Mouse (Mus musculus): ENCODE data around the gene Lingo3. TPM values are rescaled to one million over a fixed set of nuclear protein-coding genes. Genes with fewer than 3 reads are reported as not detected.
A peak's percentile ranks its signal among the peaks of the same experiment; 100 is the strongest.
"Not testable (repeated sequence)": the region's sequence is repeated elsewhere in the genome, so short reads cannot be mapped to it uniquely, and the experiment has no call there.

The Lingo3 gene
- polyA plus RNA-seq, 1 experiment from 2014 or later = 0.54 TPM

DNA sequence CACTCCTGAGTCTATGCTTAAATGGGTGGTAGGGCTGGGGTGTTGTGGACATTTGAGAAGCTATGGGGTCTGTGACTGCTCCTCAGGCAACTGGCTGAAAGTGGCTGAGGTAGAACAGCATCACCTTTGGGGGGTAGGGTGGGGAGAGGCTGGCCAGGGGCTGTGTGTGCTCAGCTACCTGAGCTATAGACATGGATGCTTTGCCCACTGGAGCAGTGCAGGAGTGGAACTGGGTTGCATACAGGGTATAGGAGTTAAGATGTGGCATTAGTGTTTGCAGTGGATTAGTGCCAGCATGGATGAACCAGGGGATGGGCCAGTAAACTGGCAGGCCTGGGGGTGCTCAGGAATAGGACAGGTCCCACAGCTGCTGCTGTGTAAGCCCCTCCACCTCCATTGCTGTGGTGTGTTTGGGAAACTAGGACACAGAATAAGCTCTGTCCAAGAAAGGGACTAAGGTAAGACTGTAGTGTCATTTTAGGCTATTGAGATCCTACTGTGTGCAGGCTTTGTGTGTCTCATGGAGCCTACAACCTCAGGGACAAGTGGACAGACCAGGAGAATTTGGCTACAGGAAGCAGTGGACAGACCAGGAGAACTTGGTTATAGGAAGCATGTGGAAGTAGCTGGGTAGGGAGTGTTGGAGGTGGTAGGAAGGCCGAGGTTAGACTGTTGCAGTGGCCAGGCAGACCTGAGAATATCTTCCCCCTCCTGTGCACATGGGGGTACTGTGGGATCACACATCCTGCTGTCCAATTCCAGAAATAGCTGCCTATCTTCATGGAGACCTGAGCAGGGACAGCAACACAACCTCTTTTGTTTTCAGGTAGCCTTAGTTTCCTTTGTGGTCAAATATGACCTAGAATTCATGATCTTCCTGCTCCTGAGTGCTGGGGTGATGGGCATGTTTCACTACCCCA is 14.2 kb downstream of the Lingo3 start:
- Histone ChIP-seq H3K27me3 (replicated peaks) (peaks cover 20% of the 10 kb centered on the region), H3K36me3 (peaks cover 24% of the 10 kb centered on the region), H3K4me3 (no peak overlapping the region), H3K9me3 (replicated peaks) (0 out of 2 replicates have a peak, but pooled peaks cover 5% of the 10 kb centered on the region), H3K27ac (ENCODE audit: poor library complexity, severe bottlenecking) (no peak overlapping the region), H3K9ac (0 out of 2 replicates have a peak overlapping the region, but pooled peaks have one; percentile 3), H3K4me1 (replicated peaks) (peaks cover 47% of the 10 kb centered on the region), H3K4me2 (peak overlapping the region; percentile 11; the same call in 1 of the 2 replicates)
- 50% methylated on average over 1 of the region's 1 CpGs for WGBS
- ATAC-seq (ENCODE audit: insufficient number of reproducible peaks, low FRiP score) = no peak

DNA sequence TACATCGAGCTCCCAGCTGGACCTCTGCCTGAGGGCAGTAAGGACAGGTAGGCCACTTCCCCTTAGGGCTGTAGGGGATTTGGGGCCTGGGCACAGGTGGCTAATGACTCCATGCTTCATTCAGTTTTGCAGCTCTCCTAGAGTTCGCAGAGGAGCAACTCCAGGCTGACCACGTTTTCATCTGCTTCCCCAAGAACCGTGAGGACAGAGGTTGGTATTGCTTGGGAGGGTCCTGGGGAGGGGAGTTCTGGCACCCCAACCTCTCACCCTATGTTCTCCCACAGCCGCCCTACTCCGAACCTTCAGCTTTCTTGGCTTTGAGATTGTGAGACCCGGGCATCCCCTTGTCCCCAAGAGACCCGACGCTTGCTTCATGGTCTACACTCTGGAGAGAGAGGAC is 15.3 kb downstream of the Lingo3 start:
- Histone ChIP-seq H3K4me3 (peak overlapping the region; percentile 90), H3K36me3 (peaks cover 24% of the 10 kb centered on the region), H3K4me1 (replicated peaks) (peaks cover 45% of the 10 kb centered on the region), H3K4me2 (peak overlapping the region; percentile 99), H3K9ac (peak overlapping the region; percentile 93; the same call in 1 of the 2 replicates)
- not testable (repeated sequence) for H3K27ac ChIP-seq (ENCODE audit: poor library complexity, severe bottlenecking); H3K9me3 ChIP-seq (replicated peaks); ATAC-seq (ENCODE audit: insufficient number of reproducible peaks, low FRiP score); H3K27me3 ChIP-seq (replicated peaks)
- 82% methylated on average over 7 of the region's 9 CpGs for WGBS

DNA sequence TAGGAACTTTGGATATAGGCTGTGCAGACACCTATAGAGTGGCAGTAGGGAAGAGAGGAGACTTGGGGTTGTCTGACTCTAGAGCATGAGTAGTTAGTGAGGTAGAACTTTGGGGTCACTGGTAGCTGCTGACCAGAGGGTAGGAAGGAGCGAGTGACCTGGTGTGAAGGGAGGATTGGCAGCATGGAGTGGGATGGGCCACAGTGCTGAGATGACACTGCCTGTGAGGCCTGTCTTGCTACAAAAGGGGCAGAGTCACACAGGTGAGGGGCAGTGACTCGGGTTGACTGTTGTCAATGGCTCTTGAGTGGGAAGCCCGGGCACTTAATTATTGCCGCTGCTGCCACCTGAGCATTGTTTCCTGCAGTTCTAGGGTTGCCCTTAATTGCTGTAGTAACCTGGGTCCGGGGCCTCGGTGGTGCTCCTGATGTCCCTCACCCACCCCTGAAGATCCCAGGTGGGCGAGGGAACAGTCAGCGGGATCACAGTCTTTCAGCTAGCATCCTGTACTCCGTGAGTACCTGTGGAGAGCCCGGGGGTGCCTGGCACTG is 15.9 kb downstream of the Lingo3 start:
- Histone ChIP-seq H3K4me1 (replicated peaks) (peaks cover 45% of the 10 kb centered on the region), H3K4me2 (peak overlapping the region; percentile 99), H3K9me3 (replicated peaks) (no peaks in the 10 kb centered on the region), H3K4me3 (peak overlapping the region; percentile 90), H3K36me3 (peaks cover 24% of the 10 kb centered on the region), H3K27me3 (replicated peaks) (peaks cover 3% of the 10 kb centered on the region; the same call in 1 of the 2 replicates), H3K9ac (peak overlapping the region; percentile 93), H3K27ac (ENCODE audit: poor library complexity, severe bottlenecking) (no peak overlapping the region)
- 77% methylated on average over 10 of the region's 10 CpGs for WGBS
- no peak for ATAC-seq (ENCODE audit: insufficient number of reproducible peaks, low FRiP score)

DNA sequence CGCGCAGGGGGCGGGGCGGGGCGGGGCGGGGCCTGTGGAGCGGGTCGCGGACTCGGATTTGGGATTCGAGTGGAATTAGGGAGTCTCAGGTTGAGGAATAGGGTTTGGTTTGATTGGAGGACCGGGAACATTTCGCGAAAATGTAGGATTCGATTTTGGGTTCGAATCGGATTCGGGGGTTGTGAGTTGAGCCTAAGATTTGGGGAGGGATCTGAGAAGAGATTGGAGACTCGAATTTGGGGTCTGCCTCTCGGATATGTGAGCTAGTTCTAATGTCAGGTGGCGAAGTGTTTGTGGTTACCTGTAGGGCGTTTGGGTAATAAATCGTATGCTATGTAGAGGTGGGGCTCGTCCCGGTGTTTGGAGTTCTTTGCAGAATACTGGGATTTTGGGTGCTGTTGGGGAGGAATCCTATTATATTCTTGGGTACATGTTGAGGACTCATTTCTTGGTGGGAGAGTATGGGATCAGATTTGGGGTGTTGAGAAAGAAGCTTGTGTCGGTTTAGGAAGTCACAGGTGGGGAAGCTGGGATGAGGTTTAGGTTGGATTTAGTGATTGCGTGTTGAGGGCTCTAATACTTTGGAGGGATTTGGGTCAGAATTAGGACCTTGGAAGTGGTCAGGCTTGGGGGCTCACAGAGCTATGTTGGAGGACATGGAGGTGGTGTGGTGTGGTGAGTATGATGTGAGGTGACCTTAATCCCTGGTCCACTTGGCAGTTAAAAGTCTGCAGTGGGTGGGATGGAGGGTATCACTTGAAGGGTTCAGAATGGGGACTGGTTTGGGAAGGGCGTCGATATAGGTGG is 16.6 kb downstream of the Lingo3 start:
- Histone ChIP-seq H3K4me3 (peak overlapping the region; percentile 90), H3K36me3 (peaks cover 24% of the 10 kb centered on the region)
- WGBS = 7% methylated on average over 29 of the region's 29 CpGs

DNA sequence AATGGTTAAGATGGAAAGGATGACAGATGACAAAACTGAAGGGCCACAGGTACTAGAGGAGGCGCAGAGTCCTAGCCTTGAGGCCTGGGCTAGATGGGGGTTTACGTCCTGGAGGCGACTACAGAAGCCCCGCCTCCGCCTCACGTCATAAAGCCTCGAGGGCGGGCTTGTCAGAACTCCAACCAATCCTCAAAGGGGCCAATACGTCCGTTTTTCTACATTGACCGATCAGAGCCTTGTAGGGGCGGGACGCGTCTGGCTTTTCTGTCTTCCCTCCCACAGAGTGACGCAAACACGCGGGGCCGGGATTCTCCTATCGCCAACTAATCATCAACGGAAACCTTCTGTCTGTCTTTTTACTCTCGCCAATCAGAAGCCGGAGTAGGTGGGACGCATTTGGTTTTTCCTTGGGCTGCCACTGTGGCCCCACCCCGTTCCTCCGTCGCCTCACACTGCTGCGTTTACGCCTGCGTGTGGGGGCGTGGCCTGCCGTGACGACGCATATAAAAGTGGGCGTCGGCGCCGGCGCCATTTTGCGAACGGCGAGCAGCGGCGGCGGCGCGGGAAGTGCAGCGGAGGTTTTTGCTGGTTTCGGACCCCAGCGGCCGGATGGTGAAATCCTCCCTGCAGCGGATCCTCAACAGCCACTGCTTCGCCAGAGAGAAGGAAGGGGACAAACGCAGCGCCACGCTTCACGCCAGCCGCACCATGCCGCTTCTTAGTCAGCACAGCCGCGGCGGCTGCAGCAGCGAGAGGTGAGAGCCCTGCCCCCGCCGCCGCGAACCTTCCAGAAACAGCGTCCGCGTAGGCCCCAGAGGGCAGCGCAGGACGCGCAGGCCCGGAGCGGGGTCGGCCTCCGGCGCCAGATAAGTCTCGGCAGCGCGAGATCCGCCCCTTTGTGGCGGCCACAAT is 17.4 kb downstream of the Lingo3 start, which contains the start of gene Oaz1:
Gene Oaz1 (plus strand): TSS at position 506 of the 912 bp plus-strand sequence.
- Histone ChIP-seq H3K9ac (peak within 1 kb of the TSS; percentile 93), H3K4me2 (peak within 1 kb of the TSS; percentile 99), H3K9me3 (replicated peaks) (no peaks in the 10 kb centered on the region), H3K4me1 (replicated peaks) (peaks cover 37% of the 10 kb centered on the region), H3K27ac (ENCODE audit: poor library complexity, severe bottlenecking) (peak within 1 kb of the TSS; percentile 94), H3K27me3 (replicated peaks) (no peaks in the 10 kb centered on the region), H3K36me3 (peaks cover 24% of the 10 kb centered on the region), H3K4me3 (peak within 1 kb of the TSS; percentile 90)
- under 1% methylated on average over 82 of the region's 82 CpGs for WGBS
- peak; percentile 97 for ATAC-seq (ENCODE audit: insufficient number of reproducible peaks, low FRiP score)

More for the DNA sequence above, 16.6 kb downstream of the Lingo3 start:
- H3K9ac ChIP-seq = peak overlapping the region; percentile 93
- H3K27me3 ChIP-seq (replicated peaks) = no peaks in the 10 kb centered on the region
- no peak for ATAC-seq (ENCODE audit: insufficient number of reproducible peaks, low FRiP score)
- no peaks in the 10 kb centered on the region for H3K9me3 ChIP-seq (replicated peaks)
- peak overlapping the region; percentile 99 for H3K4me2 ChIP-seq
- H3K27ac ChIP-seq (ENCODE audit: poor library complexity, severe bottlenecking) = peak overlapping the region; percentile 94
- peaks cover 45% of the 10 kb centered on the region for H3K4me1 ChIP-seq (replicated peaks)

DNA sequence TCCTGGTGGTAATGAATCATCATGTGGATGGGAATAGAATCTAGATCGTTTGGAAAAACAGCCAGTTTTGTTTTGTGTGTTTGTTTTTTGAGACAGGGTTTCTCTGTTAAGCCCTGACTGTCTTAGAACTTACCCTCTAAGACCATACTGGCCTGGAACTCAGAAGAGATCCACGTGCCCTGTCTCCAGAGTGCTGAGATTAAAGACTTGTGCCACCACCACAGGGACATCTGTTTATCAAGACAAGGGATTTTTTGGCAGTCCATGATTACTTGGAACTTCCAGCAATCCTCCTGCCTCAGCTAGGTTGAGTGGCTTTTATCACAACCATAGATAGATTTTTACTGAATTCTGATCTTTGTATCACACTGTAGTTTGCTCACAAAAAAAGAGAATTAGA is 19.0 kb downstream of the Lingo3 start:
- Histone ChIP-seq H3K27me3 (replicated peaks) (no peaks in the 10 kb centered on the region), H3K4me3 (no peak overlapping the region), H3K4me1 (replicated peaks) (peaks cover 22% of the 10 kb centered on the region), H3K9ac (no peak overlapping the region), H3K36me3 (peaks cover 13% of the 10 kb centered on the region), H3K27ac (ENCODE audit: poor library complexity, severe bottlenecking) (no peak overlapping the region), H3K4me2 (no peak overlapping the region), H3K9me3 (replicated peaks) (no peaks in the 10 kb centered on the region)
- 73% methylated on average over 2 of the region's 2 CpGs for WGBS
- ATAC-seq (ENCODE audit: insufficient number of reproducible peaks, low FRiP score) = no peak

DNA sequence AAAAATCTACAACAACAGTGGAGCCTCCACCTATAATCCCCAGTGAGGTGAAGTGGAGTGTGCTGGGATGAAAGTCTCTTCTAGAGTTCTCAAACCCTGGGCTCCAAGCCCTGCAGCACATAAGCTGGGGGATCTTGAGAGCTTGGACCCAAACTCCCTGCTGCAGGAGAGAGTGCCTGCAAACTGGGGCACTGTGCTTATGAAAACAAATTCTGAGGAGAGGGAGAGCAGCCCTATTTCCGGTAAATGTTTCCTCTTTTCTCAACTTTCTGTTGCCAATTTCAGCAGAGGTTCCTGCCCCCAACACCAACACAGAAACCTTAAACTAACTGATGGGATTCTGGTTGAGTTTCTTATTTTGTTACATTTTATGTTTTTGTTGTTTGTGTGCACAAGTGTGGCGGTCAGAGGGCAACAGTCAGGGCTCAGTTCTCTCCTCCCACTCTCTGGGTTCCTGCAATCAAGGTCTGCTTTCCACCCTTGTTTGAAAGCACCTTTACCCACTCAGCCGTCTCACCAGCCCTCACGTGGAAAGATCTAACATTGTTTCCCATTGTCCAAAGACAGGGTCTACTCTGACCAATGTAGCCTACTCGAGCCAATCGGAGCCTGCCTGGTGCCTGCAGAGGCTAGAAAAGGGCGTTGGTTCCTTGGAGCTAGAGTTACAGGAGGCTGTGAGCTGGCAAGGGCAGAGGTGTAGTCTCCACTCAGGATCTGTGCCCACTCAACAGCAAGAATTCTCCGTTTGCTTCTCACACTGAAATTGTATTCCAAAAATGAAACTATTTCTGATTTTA is 19.8 kb downstream of the Lingo3 start:
- Histone ChIP-seq H3K9ac (0 out of 2 replicates have a peak overlapping the region, but pooled peaks have one; percentile 13), H3K36me3 (peaks cover 5% of the 10 kb centered on the region), H3K27ac (ENCODE audit: poor library complexity, severe bottlenecking) (peak overlapping the region; percentile 18; the same call in 1 of the 2 replicates), H3K4me3 (no peak overlapping the region), H3K27me3 (replicated peaks) (no peaks in the 10 kb centered on the region), H3K9me3 (replicated peaks) (no peaks in the 10 kb centered on the region), H3K4me2 (no peak overlapping the region), H3K4me1 (replicated peaks) (peaks cover 14% of the 10 kb centered on the region)
- ATAC-seq (ENCODE audit: insufficient number of reproducible peaks, low FRiP score) = no peak
- WGBS = 60% methylated on average over 8 of the region's 8 CpGs

DNA sequence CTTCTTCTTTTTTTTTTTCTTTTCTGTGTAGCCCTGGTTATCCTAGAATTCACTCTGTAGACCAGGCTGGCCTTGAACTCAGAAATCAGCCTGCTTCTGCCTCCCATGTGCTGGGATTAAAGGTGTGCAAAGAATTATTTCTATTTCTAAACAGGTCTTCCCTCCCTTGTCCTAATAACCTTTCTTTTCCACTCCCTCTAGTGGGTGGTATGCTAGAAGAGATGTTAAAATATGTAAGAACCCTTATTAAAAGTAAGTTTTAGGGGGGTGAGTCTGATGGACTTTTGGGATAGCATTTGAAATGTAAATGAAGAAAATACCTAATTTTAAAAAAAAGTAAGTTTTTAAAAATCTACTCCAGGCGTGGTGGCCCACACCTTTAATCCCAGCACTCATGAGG is 20.5 kb downstream of the Lingo3 start:
- Histone ChIP-seq H3K4me2 (no peak overlapping the region), H3K36me3 (peaks cover under 1% of the 10 kb centered on the region), H3K27me3 (replicated peaks) (no peaks in the 10 kb centered on the region), H3K9ac (no peak overlapping the region), H3K4me3 (no peak overlapping the region), H3K4me1 (replicated peaks) (peaks cover 12% of the 10 kb centered on the region), H3K27ac (ENCODE audit: poor library complexity, severe bottlenecking) (no peak overlapping the region), H3K9me3 (replicated peaks) (no peaks in the 10 kb centered on the region)
- 77% methylated on average over 1 of the region's 1 CpGs for WGBS
- ATAC-seq (ENCODE audit: insufficient number of reproducible peaks, low FRiP score) = no peak

DNA sequence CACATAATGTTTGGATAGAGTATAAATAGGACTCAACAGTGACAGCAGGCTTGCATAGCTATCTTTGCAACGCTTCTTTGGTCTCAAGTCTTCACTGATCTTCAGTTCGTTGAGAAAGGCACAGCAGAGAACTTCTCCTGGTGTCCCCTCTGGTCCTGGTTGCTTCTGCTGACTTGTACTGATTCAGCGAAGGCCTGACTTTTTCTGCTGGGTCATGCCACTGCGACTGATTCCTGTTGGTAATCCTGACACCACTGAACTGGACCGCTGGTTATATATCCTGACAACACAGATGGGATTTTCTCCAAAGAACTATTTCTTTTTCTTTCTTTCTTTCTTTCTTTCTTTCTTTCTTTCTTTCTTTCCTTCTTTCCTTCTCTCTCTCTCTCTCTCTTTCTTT is 21.3 kb downstream of the Lingo3 start:
- Histone ChIP-seq H3K27me3 (replicated peaks) (no peaks in the 10 kb centered on the region), H3K9ac (no peak overlapping the region), H3K36me3 (no peaks in the 10 kb centered on the region), H3K4me1 (replicated peaks) (peaks cover 4% of the 10 kb centered on the region; the same call in 1 of the 2 replicates), H3K4me3 (no peak overlapping the region), H3K4me2 (no peak overlapping the region), H3K27ac (ENCODE audit: poor library complexity, severe bottlenecking) (no peak overlapping the region), H3K9me3 (replicated peaks) (no peaks in the 10 kb centered on the region)
- WGBS = 83% methylated on average over 5 of the region's 5 CpGs
- ATAC-seq (ENCODE audit: insufficient number of reproducible peaks, low FRiP score) = no peak
